Mouse (Mus musculus) megakaryocyte, embryonic 14.5 days (primary cell): ENCODE data around the gene Hist1h3b.

Source experiments
- FLI1 ChIP-seq: IDR thresholded peaks from 2 replicates; pipeline ENCODE4 v1.6.1; 2012; ENCODE audit warnings: low read length, inconsistent platforms, mixed read lengths
- GATA1 ChIP-seq: IDR thresholded peaks from 3 replicates; pipeline ENCODE4 v1.6.1; 2012; ENCODE audit warnings: mixed read lengths, low read length, inconsistent platforms, borderline replicate concordance

GRCm38 (mm10) chr13:23757921-23758320 is 5.9 kb downstream of the Hist1h3b start:
- TF ChIP-seq FLI1 (no peak), GATA1 (no peak)
